Mouse (Mus musculus): Measurements from ENCODE around the gene Esam. TPM values are rescaled to one million over a fixed set of nuclear protein-coding genes. Genes with fewer than 3 reads are reported as not detected.

The Esam gene
- polyA plus RNA-seq, 1 experiment from 2014 or later = 28.6 TPM

- Histone ChIP-seq H3K4me2 (replicated peaks; ENCODE audit: low read depth) (peak within 1 kb of the TSS; percentile 43; the same call in 1 of the 2 replicates), H3K27ac (ENCODE audit: low read depth, low read length) (no peak within 1 kb of the TSS), H3K9me3 (ENCODE audit: control insufficient read depth) (no peaks in the 10 kb centered on the region), H3K36me3 (ENCODE audit: control insufficient read depth, insufficient read depth) (peaks cover 3% of the 10 kb centered on the region; the same call in 1 of the 2 replicates), H3K27me3 (replicated peaks; ENCODE audit: control insufficient read depth, insufficient read depth, low read length) (no peaks in the 10 kb centered on the region), H3K9ac (ENCODE audit: low read depth, low read length) (no peak within 1 kb of the TSS), H3K4me1 (replicated peaks; ENCODE audit: control insufficient read depth, insufficient read depth, low read length) (no peaks in the 10 kb centered on the region), H3K4me3 (ENCODE audit: low read depth, low read length) (no peak within 1 kb of the TSS)
- no peak for TF ChIP-seq CTCF (IDR thresholded peaks at IDR 0.05; ENCODE audit: low read depth)
- ATAC-seq = no peak
- 52% methylated on average over 23 of the region's 23 CpGs for WGBS
These were observed 11.5 kb downstream of the Esam start, which contains the start of gene Vsig2 for GRCm38 (mm10) chr9:37539170-37540025. Vsig2 (plus strand) TSS chr9:37539255.

DNA sequence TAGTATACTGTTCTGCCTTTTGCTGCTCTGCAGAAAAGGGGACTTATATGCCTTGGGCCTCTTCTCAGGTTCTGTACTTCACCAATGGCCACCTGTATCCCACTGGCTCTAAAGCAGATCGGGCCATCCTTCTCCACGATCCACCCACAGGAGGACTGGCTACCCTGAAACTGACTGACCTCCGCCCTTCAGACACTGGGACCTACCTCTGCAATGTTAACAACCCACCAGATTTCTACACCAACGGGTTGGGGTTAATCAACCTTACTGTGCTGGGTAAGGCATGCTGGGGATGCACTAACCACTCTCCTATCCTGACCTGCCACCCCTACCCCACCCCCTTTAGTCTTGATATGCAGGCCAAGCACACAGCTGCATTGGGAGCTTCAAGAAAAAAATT is 12.3 kb downstream of the Esam start:
- Histone ChIP-seq H3K4me1 (replicated peaks; ENCODE audit: control insufficient read depth, insufficient read depth, low read length) (no peaks in the 10 kb centered on the region), H3K27me3 (replicated peaks; ENCODE audit: control insufficient read depth, insufficient read depth, low read length) (peaks cover 2% of the 10 kb centered on the region; the same call in 1 of the 2 replicates), H3K4me3 (ENCODE audit: low read depth, low read length) (no peak overlapping the region), H3K4me2 (replicated peaks; ENCODE audit: low read depth) (no peak overlapping the region), H3K27ac (ENCODE audit: low read depth, low read length) (no peak overlapping the region), H3K9ac (ENCODE audit: low read depth, low read length) (no peak overlapping the region), H3K36me3 (ENCODE audit: control insufficient read depth, insufficient read depth) (0 out of 2 replicates have a peak, but pooled peaks cover 3% of the 10 kb centered on the region), H3K9me3 (ENCODE audit: control insufficient read depth) (no peaks in the 10 kb centered on the region)
- no peak for ATAC-seq
- WGBS = 89% methylated on average over 4 of the region's 4 CpGs
- TF ChIP-seq CTCF (IDR thresholded peaks at IDR 0.05; ENCODE audit: low read depth) = no peak

DNA sequence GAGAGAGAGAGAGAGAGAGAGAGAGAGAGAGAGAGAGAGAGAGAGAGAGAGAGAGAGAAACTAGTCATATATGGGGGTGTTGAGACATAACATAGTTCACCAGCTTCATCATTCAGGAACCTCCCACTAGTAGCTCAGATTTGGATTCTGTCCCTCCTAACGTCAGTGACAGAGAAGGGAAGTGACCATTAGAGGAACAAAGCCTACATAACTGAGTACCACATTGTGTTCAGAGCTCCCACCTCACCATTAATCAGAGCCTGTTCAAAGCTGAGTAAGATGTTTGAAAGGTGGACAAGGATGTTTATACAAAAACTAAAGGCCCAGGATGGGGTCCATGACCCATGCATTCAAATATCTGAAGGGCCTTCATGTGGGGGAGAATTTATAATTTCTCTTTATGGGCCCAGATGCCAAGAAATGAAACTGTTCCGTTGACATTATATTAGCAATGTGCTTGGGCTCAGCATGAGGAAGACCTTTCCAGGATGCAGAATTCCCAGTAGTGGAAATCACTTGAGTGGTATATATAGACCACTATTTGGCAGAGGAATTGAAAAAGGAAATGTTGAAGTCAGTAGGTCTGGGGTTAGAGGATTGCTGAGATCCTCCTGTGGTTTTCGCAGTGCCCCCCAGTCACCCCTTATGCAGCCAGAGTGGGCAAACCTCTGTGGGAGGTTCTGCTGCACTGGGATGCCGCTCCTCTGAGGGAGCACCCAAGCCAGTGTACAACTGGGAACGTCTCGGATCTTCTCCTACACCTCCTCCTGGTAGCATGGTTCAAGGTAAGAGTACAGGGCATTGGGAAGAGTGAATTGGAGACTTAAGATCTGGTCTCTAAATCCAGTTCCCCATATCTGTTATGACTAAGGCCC is 13.1 kb downstream of the Esam start:
- Histone ChIP-seq H3K9me3 (ENCODE audit: control insufficient read depth) (no peaks in the 10 kb centered on the region), H3K9ac (ENCODE audit: low read depth, low read length) (no peak overlapping the region), H3K4me3 (ENCODE audit: low read depth, low read length) (no peak overlapping the region), H3K36me3 (ENCODE audit: control insufficient read depth, insufficient read depth) (0 out of 2 replicates have a peak, but pooled peaks cover 3% of the 10 kb centered on the region), H3K27ac (ENCODE audit: low read depth, low read length) (no peak overlapping the region), H3K4me1 (replicated peaks; ENCODE audit: control insufficient read depth, insufficient read depth, low read length) (no peaks in the 10 kb centered on the region), H3K4me2 (replicated peaks; ENCODE audit: low read depth) (no peak overlapping the region), H3K27me3 (replicated peaks; ENCODE audit: control insufficient read depth, insufficient read depth, low read length) (peaks cover 9% of the 10 kb centered on the region)
- ATAC-seq = no peak
- WGBS = 77% methylated on average over 6 of the region's 6 CpGs
- no peak for TF ChIP-seq CTCF (IDR thresholded peaks at IDR 0.05; ENCODE audit: low read depth)

GRCm38 (mm10) chr9:37541851-37542642 is 14.2 kb downstream of the Esam start:
- ATAC-seq = no peak
- Histone ChIP-seq H3K4me1 (replicated peaks; ENCODE audit: control insufficient read depth, insufficient read depth, low read length) (no peaks in the 10 kb centered on the region), H3K9ac (ENCODE audit: low read depth, low read length) (no peak overlapping the region), H3K4me2 (replicated peaks; ENCODE audit: low read depth) (no peak overlapping the region), H3K4me3 (ENCODE audit: low read depth, low read length) (no peak overlapping the region), H3K36me3 (ENCODE audit: control insufficient read depth, insufficient read depth) (0 out of 2 replicates have a peak, but pooled peaks cover 3% of the 10 kb centered on the region), H3K27me3 (replicated peaks; ENCODE audit: control insufficient read depth, insufficient read depth, low read length) (peaks cover 17% of the 10 kb centered on the region), H3K27ac (ENCODE audit: low read depth, low read length) (no peak overlapping the region), H3K9me3 (ENCODE audit: control insufficient read depth) (no peaks in the 10 kb centered on the region)
- TF ChIP-seq CTCF (IDR thresholded peaks at IDR 0.05; ENCODE audit: low read depth) = no peak
- WGBS = 69% methylated on average over 7 of the region's 7 CpGs

- WGBS = 33% methylated on average over 12 of the region's 12 CpGs
- no peak overlapping the region for H3K9ac ChIP-seq (ENCODE audit: low read depth, low read length)
- H3K36me3 ChIP-seq (ENCODE audit: control insufficient read depth, insufficient read depth) = no peaks in the 10 kb centered on the region
- peaks cover 17% of the 10 kb centered on the region for H3K27me3 ChIP-seq (replicated peaks; ENCODE audit: control insufficient read depth, insufficient read depth, low read length)
- no peak overlapping the region for H3K27ac ChIP-seq (ENCODE audit: low read depth, low read length)
- no peak for TF ChIP-seq CTCF (IDR thresholded peaks at IDR 0.05; ENCODE audit: low read depth)
- H3K4me3 ChIP-seq (ENCODE audit: low read depth, low read length) = peak overlapping the region; percentile 37
- ATAC-seq = no peak
- no peaks in the 10 kb centered on the region for H3K4me1 ChIP-seq (replicated peaks; ENCODE audit: control insufficient read depth, insufficient read depth, low read length)
- H3K9me3 ChIP-seq (ENCODE audit: control insufficient read depth) = no peaks in the 10 kb centered on the region
- peak overlapping the region; percentile 72 for H3K4me2 ChIP-seq (replicated peaks; ENCODE audit: low read depth)
These were observed 16.1 kb downstream of the Esam start for GRCm38 (mm10) chr9:37543869-37544440.
